Mouse (Mus musculus) liver, embryonic 14.5 days (tissue): ENCODE results near the gene Rassf8.

Experiments
- CTCF ChIP-seq: IDR thresholded peaks from 2 replicates; pipeline ENCODE4 v1.5.1; 2016; ENCODE audit warnings: antibody characterized with exemption, low read depth, control low read depth
- EP300 ChIP-seq: IDR thresholded peaks from 2 replicates; pipeline ENCODE4 v1.6.1; 2016; ENCODE audit warnings: antibody characterized with exemption, low read depth

GRCm38 (mm10) chr6:145858414-145858813, 111.9 kb downstream of the Rassf8 start:
- no peak for TF ChIP-seq CTCF
- no peak for TF ChIP-seq EP300
